Mouse (Mus musculus) cortical plate, adult 2 months (tissue): ENCODE results near the gene Klhl6.

Source experiments
- CTCF ChIP-seq: fragments of 200-500 bp; IDR thresholded peaks from 2 replicates; pipeline ENCODE4 v1.5.1; 2011; ENCODE audit warnings: mild to moderate bottlenecking, control low read depth, low read length; ENCODE audit not compliant: insufficient read depth; ENCODE audit errors: extremely low read depth
- POLR2A ChIP-seq: fragments of 200-500 bp; IDR thresholded peaks from 2 replicates; pipeline ENCODE4 v1.6.1; 2011; ENCODE audit warnings: mild to moderate bottlenecking, low read length, control low read depth; ENCODE audit not compliant: insufficient read depth; ENCODE audit errors: extremely low read depth

DNA sequence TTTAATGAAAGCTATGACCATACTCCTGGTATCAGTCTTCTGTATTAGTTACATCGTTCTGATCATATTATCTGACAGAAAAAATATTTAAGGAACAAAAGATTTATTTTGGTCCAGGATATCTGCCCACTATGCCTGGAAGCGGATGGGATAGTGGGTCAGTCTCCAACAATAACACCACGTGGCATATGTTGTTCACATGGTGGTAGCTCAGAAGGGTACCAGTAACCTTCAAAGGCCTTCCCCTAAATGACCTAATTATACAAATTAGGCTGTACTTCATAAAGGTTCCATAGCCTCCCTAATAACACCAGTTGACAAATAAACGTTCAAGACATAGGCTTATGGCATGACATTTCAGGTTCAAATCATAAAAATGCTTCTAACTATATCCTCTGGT is 722 bp upstream of the Klhl6 start:
- TF ChIP-seq POLR2A (no peak), CTCF (no peak)
